Mouse (Mus musculus) midbrain, postnatal 0 days (tissue): ENCODE measurements around the gene Atp6v1a. TPM values are rescaled to one million over a fixed set of nuclear protein-coding genes. Genes with fewer than 3 reads are reported as not detected.

Experiments used
- ATAC-seq: fragments of 200-750 bp; cut with Nextera tagmentation; 2 replicates; pipeline ENCODE4 v1.8.0; 2017; ENCODE audit warnings: moderate number of reproducible peaks, mild to moderate bottlenecking, moderate TSS enrichment, moderate library complexity; ENCODE audit not compliant: low FRiP score
- DNase-seq: peaks from one replicate; pipeline ENCODE4 v3.0.0-alpha.2; 2015; ENCODE audit warnings: low spot score
- H3K27ac ChIP-seq: fragments of 300-500 bp; sonication (generic); 2 replicates; pipeline ENCODE4 v1.5.1; 2014; ENCODE audit warnings: low read depth, mild to moderate bottlenecking, low read length, mixed read lengths
- H3K27me3 ChIP-seq: fragments of 300-500 bp; sonication (generic); 2 replicates; pipeline ENCODE4 v1.6.1; 2014; ENCODE audit warnings: low read length, control low read depth, mixed read lengths; ENCODE audit not compliant: insufficient read depth
- H3K36me3 ChIP-seq: fragments of 300-500 bp; sonication (generic); 2 replicates; pipeline ENCODE4 v1.6.1; 2014; ENCODE audit warnings: low read length, control low read depth, mixed read lengths; ENCODE audit not compliant: insufficient read depth
- H3K4me1 ChIP-seq: fragments of 300-500 bp; sonication (generic); 2 replicates; pipeline ENCODE4 v1.6.1; 2014; ENCODE audit warnings: mild to moderate bottlenecking, control low read depth, antibody characterized with exemption, low read length, mixed read lengths; ENCODE audit not compliant: insufficient read depth
- H3K4me2 ChIP-seq: fragments of 300-500 bp; sonication (generic); 2 replicates; pipeline ENCODE4 v1.6.1; 2014; ENCODE audit warnings: low read depth, mild to moderate bottlenecking, low read length, mixed read lengths; ENCODE audit not compliant: poor library complexity, severe bottlenecking
- H3K4me3 ChIP-seq: fragments of 300-500 bp; sonication (generic); 2 replicates; pipeline ENCODE4 v1.5.1; 2014; ENCODE audit warnings: low read depth, mild to moderate bottlenecking, low read length, moderate library complexity
- H3K9ac ChIP-seq: fragments of 300-500 bp; sonication (generic); replicated peaks from 2 replicates; pipeline ENCODE4 v1.6.1; 2014; ENCODE audit warnings: mild to moderate bottlenecking, low read length, moderate library complexity, mixed read lengths; ENCODE audit not compliant: poor library complexity, severe bottlenecking
- H3K9me3 ChIP-seq: fragments of 300-500 bp; sonication (generic); 2 replicates; pipeline ENCODE4 v1.6.1; 2016; ENCODE audit warnings: low read length, control low read depth
- CTCF ChIP-seq: IDR thresholded peaks from 2 replicates; pipeline ENCODE4 v1.5.1; 2016; ENCODE audit warnings: antibody characterized with exemption, mild to moderate bottlenecking
- WGBS: fragments of 180-500 bp; shearing (Covaris S2); extraction: QIAGEN DNeasy Blood & Tissue Kit; methylation state at CpG from one replicate; pipeline ENCODE4 v1.1.7; 2014; 5-methylcytosine and 5-hydroxymethylcytosine counted together
- polyA plus RNA-seq: library from polyadenylated mRNA; unstranded; fragments of >200 nt; fragmentation: Nextera tagmentation; extraction: Ambion mirVana; gene quantifications from 2 replicates; pipeline ENCODE4 v1.2.1, GENCODE M21; 2015
- total RNA-seq: library from RNA; depleted of rRNA; stranded (reverse); fragments of >200 nt; gene quantifications from 2 replicates; pipeline ENCODE4 v1.2.3, GENCODE M21; 2014

Atp6v1a gene
- total and polyA plus RNA-seq, 2 experiments from 2014 or later = 193 to 194 TPM

DNA sequence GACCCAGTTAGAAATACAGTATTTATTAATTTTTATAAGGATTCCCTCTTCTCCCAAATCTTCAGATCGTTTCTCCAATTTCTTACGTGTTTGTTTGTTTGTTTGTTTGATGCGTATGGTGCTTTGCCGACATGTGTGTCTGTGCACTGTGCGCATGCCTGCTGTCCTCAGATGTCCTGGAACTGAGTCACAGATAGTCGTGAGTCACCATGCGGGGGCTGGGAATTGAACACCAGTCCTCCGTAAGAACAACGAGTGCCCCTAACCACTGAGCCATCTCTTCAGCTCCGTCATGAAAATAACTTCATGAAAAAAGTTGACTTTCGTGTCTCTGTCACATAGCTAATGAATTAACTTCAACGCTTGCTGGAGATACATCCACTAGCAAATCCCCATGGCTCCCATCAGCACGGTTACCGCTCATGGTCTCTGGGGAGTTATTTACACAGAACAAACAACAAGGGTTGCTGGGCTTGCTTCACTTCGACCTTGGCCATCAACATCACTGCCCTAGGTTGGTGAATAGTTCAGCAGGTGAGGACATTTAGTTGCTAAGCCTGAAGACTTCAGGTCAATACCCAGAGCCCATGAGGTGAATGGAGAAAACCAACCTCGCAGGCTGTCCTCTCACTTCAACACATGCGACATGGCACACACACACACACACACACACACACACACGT, 78.8 kb downstream of the Atp6v1a start:
- Histone ChIP-seq H3K9ac (no peak overlapping the region), H3K4me3 (no peak overlapping the region), H3K4me2 (no peak overlapping the region), H3K9me3 (no peaks in the 10 kb centered on the region), H3K27me3 (no peaks in the 10 kb centered on the region), H3K27ac (no peak overlapping the region), H3K36me3 (no peaks in the 10 kb centered on the region), H3K4me1 (no peaks in the 10 kb centered on the region)
- 93% methylated on average over 18 of the region's 18 CpGs for WGBS
- DNase-seq (no peak), ATAC-seq (no peak)
- TF ChIP-seq CTCF = no peak

DNA sequence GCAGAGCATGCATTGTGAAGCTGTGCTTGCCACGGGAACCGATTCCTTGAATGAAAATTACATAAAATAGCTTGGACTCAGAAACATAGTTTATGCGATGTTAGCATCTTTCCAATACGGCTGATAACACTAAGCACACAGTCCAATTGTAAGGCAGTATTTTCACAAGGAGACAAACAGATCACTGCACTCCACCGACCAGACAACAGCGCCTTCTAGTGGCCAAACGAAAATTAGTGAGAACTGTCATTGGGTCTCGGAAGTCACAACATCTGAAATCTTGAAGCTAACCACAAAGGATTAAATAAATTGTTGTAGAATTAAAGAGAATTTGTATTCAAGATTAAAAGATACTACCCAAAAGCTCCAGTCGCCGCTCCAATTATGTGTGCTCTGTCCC, 80.8 kb downstream of the Atp6v1a start:
- Histone ChIP-seq H3K4me1 (no peaks in the 10 kb centered on the region), H3K36me3 (no peaks in the 10 kb centered on the region), H3K27ac (no peak overlapping the region), H3K4me3 (no peak overlapping the region), H3K9ac (no peak overlapping the region), H3K9me3 (no peaks in the 10 kb centered on the region), H3K27me3 (no peaks in the 10 kb centered on the region), H3K4me2 (no peak overlapping the region)
- peak; percentile 97 for TF ChIP-seq CTCF
- 0 out of 2 replicates have a peak, but pooled peaks have one; percentile 18 for ATAC-seq
- peak; percentile 81 for DNase-seq
- 20% methylated on average over 10 of the region's 10 CpGs for WGBS

DNA sequence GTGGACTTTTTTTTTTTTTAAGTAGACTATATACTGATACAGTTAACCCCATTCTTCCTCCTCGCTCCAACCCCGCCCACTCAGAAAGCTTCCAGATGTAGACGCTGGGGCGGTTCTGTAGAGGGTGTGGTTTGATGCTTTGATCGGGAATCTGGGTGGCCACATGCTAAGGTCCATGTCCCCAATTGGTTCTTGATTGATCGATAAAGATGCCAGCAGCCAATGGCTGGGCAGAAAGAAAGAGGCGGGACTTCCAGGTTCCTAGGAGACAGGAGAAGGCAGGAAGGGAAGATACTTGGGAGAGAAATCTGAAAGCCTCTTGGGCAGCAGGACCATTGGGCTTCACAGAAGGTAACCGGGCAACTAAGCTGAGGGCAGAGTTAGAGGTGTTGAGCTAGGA, 83.7 kb downstream of the Atp6v1a start:
- TF ChIP-seq CTCF = no peak
- Histone ChIP-seq H3K4me1 (no peaks in the 10 kb centered on the region), H3K9me3 (no peaks in the 10 kb centered on the region), H3K36me3 (no peaks in the 10 kb centered on the region), H3K27ac (no peak overlapping the region), H3K4me2 (no peak overlapping the region), H3K4me3 (no peak overlapping the region), H3K9ac (no peak overlapping the region), H3K27me3 (no peaks in the 10 kb centered on the region)
- DNase-seq (no peak), ATAC-seq (no peak)
- 71% methylated on average over 8 of the region's 8 CpGs for WGBS

DNA sequence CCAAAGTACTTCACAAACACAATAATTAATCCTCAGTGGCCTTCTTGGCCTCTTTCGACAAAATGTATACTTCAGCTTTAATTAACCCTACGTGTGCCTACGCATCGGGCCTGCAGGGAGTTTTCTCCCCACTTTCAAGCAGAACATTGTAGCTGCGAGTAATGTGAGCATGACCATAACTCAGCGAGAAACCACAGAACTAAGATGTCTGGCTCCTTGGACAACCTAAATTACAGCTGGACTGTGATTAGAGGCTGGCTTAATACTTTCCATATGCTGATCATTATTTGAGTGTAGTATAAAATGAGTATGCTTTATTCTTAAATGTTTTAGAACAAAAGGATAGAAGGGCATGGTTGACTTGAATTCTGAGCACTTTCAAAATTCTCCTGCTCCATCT, 86.2 kb downstream of the Atp6v1a start:
- Histone ChIP-seq H3K9ac (no peak overlapping the region), H3K4me3 (no peak overlapping the region), H3K4me1 (no peaks in the 10 kb centered on the region), H3K4me2 (no peak overlapping the region), H3K27ac (no peak overlapping the region), H3K27me3 (no peaks in the 10 kb centered on the region), H3K36me3 (no peaks in the 10 kb centered on the region), H3K9me3 (no peaks in the 10 kb centered on the region)
- no peak for TF ChIP-seq CTCF
- WGBS = 79% methylated on average over 6 of the region's 6 CpGs
- ATAC-seq = no peak
- no peak for DNase-seq

DNA sequence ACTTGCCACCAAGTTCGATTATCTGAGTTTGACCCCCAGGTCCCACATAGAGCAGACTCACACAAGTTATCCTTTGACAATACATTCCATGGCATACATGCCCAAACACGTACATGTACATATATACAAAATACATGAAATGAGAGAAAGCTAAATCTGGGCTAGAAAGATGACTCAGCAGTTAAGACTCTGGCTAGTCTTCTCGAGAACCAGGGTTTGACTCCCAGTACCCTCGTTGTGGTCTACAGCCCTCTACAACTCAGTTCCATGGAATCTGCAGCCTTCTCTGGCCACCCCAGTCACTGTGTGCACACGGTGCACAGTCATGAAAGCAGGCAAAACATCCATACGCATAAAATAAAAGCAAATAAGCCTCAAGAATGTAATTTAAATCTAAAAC, 87.1 kb downstream of the Atp6v1a start:
- 90% methylated on average over 6 of the region's 6 CpGs for WGBS
- DNase-seq = no peak
- no peak overlapping the region for H3K4me2 ChIP-seq
- H3K27ac ChIP-seq = no peak overlapping the region
- no peak for ATAC-seq
- H3K27me3 ChIP-seq = no peaks in the 10 kb centered on the region
- H3K9ac ChIP-seq = no peak overlapping the region
- H3K4me3 ChIP-seq = no peak overlapping the region
- H3K9me3 ChIP-seq = no peaks in the 10 kb centered on the region
- TF ChIP-seq CTCF = no peak
- H3K4me1 ChIP-seq = no peaks in the 10 kb centered on the region
- H3K36me3 ChIP-seq = no peaks in the 10 kb centered on the region

DNA sequence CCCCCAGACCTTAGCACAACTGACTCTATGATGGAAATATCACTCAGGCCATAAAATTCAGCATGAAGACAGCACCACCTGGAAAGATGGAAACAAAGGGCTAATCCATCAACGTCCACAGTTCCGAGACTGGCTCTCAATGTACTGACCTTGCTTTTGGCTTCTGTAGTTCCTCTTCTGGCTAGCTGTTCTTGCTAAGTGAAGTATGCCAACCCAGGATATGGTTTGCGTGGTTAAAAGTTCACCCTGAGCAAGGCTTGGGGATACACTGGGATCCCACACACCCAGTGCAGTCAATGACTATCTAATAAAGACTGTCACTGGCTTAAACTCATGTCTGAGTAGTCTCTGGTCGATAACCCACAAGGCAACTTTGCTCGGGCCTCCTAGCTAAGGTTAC, 89.4 kb downstream of the Atp6v1a start:
- H3K4me1 ChIP-seq = no peaks in the 10 kb centered on the region
- no peaks in the 10 kb centered on the region for H3K27me3 ChIP-seq
- no peak for DNase-seq
- H3K27ac ChIP-seq = no peak overlapping the region
- no peaks in the 10 kb centered on the region for H3K36me3 ChIP-seq
- H3K4me2 ChIP-seq = no peak overlapping the region
- H3K9ac ChIP-seq = no peak overlapping the region
- H3K4me3 ChIP-seq = no peak overlapping the region
- no peak for ATAC-seq
- WGBS = 81% methylated on average over 5 of the region's 5 CpGs
- H3K9me3 ChIP-seq = no peaks in the 10 kb centered on the region
- TF ChIP-seq CTCF = no peak
